ENCODE assay signal across 8 mouse cellular contexts in the genomic region with DNA sequence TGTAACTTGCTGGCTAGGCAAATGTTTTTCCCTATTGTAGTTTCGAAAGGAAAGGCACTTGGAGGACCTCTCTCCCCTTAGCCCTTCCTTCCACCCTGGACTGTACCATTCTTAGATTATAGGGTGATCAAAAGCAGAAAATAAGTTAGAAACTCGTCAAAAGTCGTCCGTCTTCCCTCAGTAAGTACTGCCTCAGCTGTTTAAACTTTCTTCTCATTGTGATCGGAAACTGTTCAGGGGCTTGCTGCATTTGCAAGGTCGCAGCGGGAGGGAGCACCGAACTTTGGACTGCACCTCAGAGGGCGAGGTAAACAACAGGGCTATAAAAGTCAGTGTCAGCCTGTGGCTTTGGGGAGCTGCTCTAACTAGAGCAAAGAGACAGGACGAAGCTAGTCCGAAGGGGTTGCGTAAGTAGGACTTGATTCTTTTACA. TPM values are rescaled to one million over a fixed set of nuclear protein-coding genes. Genes with fewer than 3 reads are reported as not detected.
A peak's percentile ranks its signal among the peaks of the same experiment; 100 is the strongest.
DNase-seq lines count a peak whose midpoint lies in the region; ATAC-seq and TF ChIP-seq lines count a peak whose summit lies in the region.

No protein-coding gene starts in this region.

- no peaks in the 10 kb centered on the region for H3K27me3 ChIP-seq in heart, embryonic 13.5 days (replicated peaks)
- no peaks in the 10 kb centered on the region for H3K27me3 ChIP-seq in kidney, postnatal 0 days (ENCODE audit: insufficient read depth, low read length)
- H3K27me3 ChIP-seq in liver, embryonic 13.5 days: no peaks in the 10 kb centered on the region

- peaks cover 21% of the 10 kb centered on the region for H3K4me1 ChIP-seq in heart, embryonic 13.5 days
- peaks cover 3% of the 10 kb centered on the region; the same call in 1 of the 2 replicates for H3K4me1 ChIP-seq in kidney, postnatal 0 days (replicated peaks; ENCODE audit: insufficient read depth, low read length)
- H3K4me1 ChIP-seq in liver, embryonic 13.5 days (replicated peaks): peaks cover 15% of the 10 kb centered on the region; the same call in 1 of the 2 replicates

- H3K36me3 ChIP-seq in heart, embryonic 13.5 days: peaks cover 7% of the 10 kb centered on the region
- H3K36me3 ChIP-seq in kidney, postnatal 0 days (ENCODE audit: insufficient read depth, low read length): no peaks in the 10 kb centered on the region
- H3K36me3 ChIP-seq in liver, embryonic 13.5 days: peaks cover 2% of the 10 kb centered on the region; the same call in 1 of the 2 replicates

- peak overlapping the region; percentile 66 for H3K4me2 ChIP-seq in heart, embryonic 13.5 days
- peak overlapping the region; percentile 52 for H3K4me2 ChIP-seq in kidney, postnatal 0 days (ENCODE audit: low read length)
- H3K4me2 ChIP-seq in liver, embryonic 13.5 days: peak overlapping the region; percentile 45

- TF ChIP-seq CTCF in kidney, postnatal 0 days (IDR thresholded peaks at IDR 0.05; ENCODE audit: low read depth): no peak

- DNase-seq in CD4-positive, CD25-positive, alpha-beta regulatory T cell, adult 2 months (ENCODE audit: low read depth, low spot score): peak; percentile 78
- DNase-seq in brain, embryonic 18.5 days (ENCODE audit: low read depth, low spot score): peak; percentile 12
- DNase-seq in kidney, postnatal 0 days (ENCODE audit: low spot score): peak; percentile 94
- DNase-seq in liver, embryonic 13.5 days: peak; percentile 53
- DNase-seq in natural killer cell, adult 2 months (ENCODE audit: low spot score in 2 of 2): peak; percentile 70 to 75
- peak; percentile 50 for DNase-seq in telencephalon, adult 2 months (ENCODE audit: low read depth, low spot score)

- H3K9ac ChIP-seq in heart, embryonic 13.5 days: peak overlapping the region; percentile 82
- peak overlapping the region; percentile 55 for H3K9ac ChIP-seq in kidney, postnatal 0 days (ENCODE audit: low read depth, low read length)
- H3K9ac ChIP-seq in liver, embryonic 13.5 days: peak overlapping the region; percentile 19; the same call in 1 of the 2 replicates

- no peaks in the 10 kb centered on the region for H3K9me3 ChIP-seq in heart, embryonic 13.5 days
- H3K9me3 ChIP-seq in kidney, postnatal 0 days (replicated peaks; ENCODE audit: low read length): no peaks in the 10 kb centered on the region
- no peaks in the 10 kb centered on the region for H3K9me3 ChIP-seq in liver, embryonic 13.5 days (replicated peaks)

- WGBS in heart, embryonic 13.5 days: 6% methylated on average over 12 of the region's 12 CpGs
- 1% methylated on average over 12 of the region's 12 CpGs for WGBS in kidney, postnatal 0 days
- WGBS in liver, embryonic 13.5 days (ENCODE audit: insufficient replicate concordance): under 1% methylated on average over 12 of the region's 12 CpGs

- peak; percentile 73 for ATAC-seq in erythroid progenitor cell, adult 5-6 weeks (replicated peaks; ENCODE audit: low FRiP score, poor library complexity, severe bottlenecking)
- ATAC-seq in heart, embryonic 13.5 days (ENCODE audit: extremely low read depth, insufficient number of reproducible peaks, low FRiP score, low TSS enrichment): no peak
- ATAC-seq in kidney, postnatal 0 days (replicated peaks; ENCODE audit: low FRiP score, low read depth): peak; percentile 93
- ATAC-seq in liver, embryonic 13.5 days (ENCODE audit: low read depth): peak; percentile 88

- H3K4me3 ChIP-seq in heart, embryonic 13.5 days: peak overlapping the region; percentile 52
- peak overlapping the region; percentile 35 for H3K4me3 ChIP-seq in kidney, postnatal 0 days (replicated peaks; ENCODE audit: low read depth, low read length)
- H3K4me3 ChIP-seq in liver, embryonic 13.5 days (replicated peaks): peak overlapping the region; percentile 26

- peak overlapping the region; percentile 86 for H3K27ac ChIP-seq in heart, embryonic 13.5 days (replicated peaks)
- peak overlapping the region; percentile 94 for H3K27ac ChIP-seq in kidney, postnatal 0 days
- peak overlapping the region; percentile 72 for H3K27ac ChIP-seq in liver, embryonic 13.5 days

RNA-seq across cellular contexts. Expression of a gene that starts 2.3 kb away (rescaled TPM):
- total RNA-seq in erythroid progenitor cell, adult 5-6 weeks (2015; ENCODE audit: low replicate concordance): 375 and 377 TPM in 2 replicates
- 88.5 and 112 TPM in 2 replicates for total RNA-seq in erythroid progenitor cell, adult 5-6 weeks (2017; ENCODE audit: low replicate concordance)
- 119 and 124 TPM in 2 replicates for polyA plus RNA-seq in heart, embryonic 13.5 days (2015; fragmentation: Nextera tagmentation; extraction: Ambion mirVana)
- 207 and 225 TPM in 2 replicates for polyA plus RNA-seq in kidney, postnatal 0 days (2015; fragmentation: Nextera tagmentation; extraction: Ambion mirVana)
- 279 and 342 TPM in 2 replicates for polyA plus RNA-seq in liver, embryonic 13.5 days (2015; fragmentation: Nextera tagmentation; extraction: Ambion mirVana)

RNA-seq across cellular contexts. Expression of a gene that starts 32.7 kb away (rescaled TPM):
- total RNA-seq in erythroid progenitor cell, adult 5-6 weeks (2015; ENCODE audit: low replicate concordance): not detected in 2 replicates
- total RNA-seq in erythroid progenitor cell, adult 5-6 weeks (2017; ENCODE audit: low replicate concordance): 3.3 TPM in 1 of 2 replicates, not detected in the other
- 0.23 and 0.35 TPM in 2 replicates for polyA plus RNA-seq in heart, embryonic 13.5 days (2015; fragmentation: Nextera tagmentation; extraction: Ambion mirVana)
- polyA plus RNA-seq in kidney, postnatal 0 days (2015; fragmentation: Nextera tagmentation; extraction: Ambion mirVana): 0.58 and 0.82 TPM in 2 replicates
- 0.20 and 0.27 TPM in 2 replicates for polyA plus RNA-seq in liver, embryonic 13.5 days (2015; fragmentation: Nextera tagmentation; extraction: Ambion mirVana)

Comparison
In these comparisons a context has a peak if more than half of its experiments do, and no peak if none do; other contexts are left out.
1. DNase-seq: peak in every context shown above with its lines; median percentile 94 in kidney, postnatal 0 days; 78 in CD4-positive, CD25-positive, alpha-beta regulatory T cell, adult 2 months; 72 in natural killer cell, adult 2 months; 53 in liver, embryonic 13.5 days; 50 in telencephalon, adult 2 months; 12 in brain, embryonic 18.5 days.
2. H3K9ac ChIP-seq: peak in every context shown above with its lines; median percentile 82 in heart, embryonic 13.5 days; 55 in kidney, postnatal 0 days; 19 in liver, embryonic 13.5 days.